Mouse (Mus musculus): ENCODE data around the gene Bcl2. TPM values are rescaled to one million over a fixed set of nuclear protein-coding genes. Genes with fewer than 3 reads are reported as not detected.

The Bcl2 gene
- total and polyA plus RNA-seq, 3 experiments: 4.5 to 13.6 (median 8.7) TPM

- Histone ChIP-seq H3K4me1 (ENCODE audit: control insufficient read depth in 1 of 2, insufficient read depth in 2 of 2) (peaks cover 2 to 51% of the 10 kb centered on the region in 2 experiments; a peak in 3 of 4 replicates), H3K27ac (ENCODE audit: insufficient read depth, low read depth) (no peak overlapping the region), H3K27me3 (replicated peaks) (no peaks in the 10 kb centered on the region), H3K36me3 (replicated peaks in 1 of 2; ENCODE audit: control insufficient read depth in 1 of 2, insufficient read depth in 1 of 2, low read length in 1 of 2) (peaks cover 0 to 7% of the 10 kb centered on the region in 2 experiments), H3K9ac (ENCODE audit: insufficient read depth, low read depth) (no peak overlapping the region), H3K9me3 (replicated peaks; ENCODE audit: low read length) (no peaks in the 10 kb centered on the region), H3K79me2 (replicated peaks; ENCODE audit: control insufficient read depth, extremely low read depth, insufficient read depth, poor library complexity, severe bottlenecking) (peaks cover 9% of the 10 kb centered on the region), H3K4me3 (replicated peaks in 1 of 3; ENCODE audit: low read depth in 2 of 3, low read length in 2 of 3, poor library complexity in 1 of 3) (no peak overlapping the region), H3K4me2 (ENCODE audit: insufficient read depth, low read depth, poor library complexity, severe bottlenecking) (no peak overlapping the region)
- TF ChIP-seq SIN3A (IDR thresholded peaks at IDR 0.05; ENCODE audit: low read length) (no peak), CTCF (conservative IDR thresholded peaks at IDR 0.05 in 1 of 2, IDR thresholded peaks at IDR 0.05 in 1 of 2; ENCODE audit: low read depth in 2 of 2, low read length in 2 of 2) (no peak), USF2 (conservative IDR thresholded peaks at IDR 0.05; ENCODE audit: low read depth, low read length) (no peak), MEF2A (IDR thresholded peaks at IDR 0.05; ENCODE audit: borderline replicate concordance, low read depth, low read length) (no peak)
- in situ Hi-C loops (cut with MboI; ENCODE audit: low pct_ligation_motif_present, low pct_unique_long_range_greater_than_20kb, low sequenced_read_pairs) (loop anchor here (10.0 to 25.0 kb wide), 2 partner anchors 46 to 638 kb away; no protein-coding TSS in a partner anchor), dilution Hi-C loops (cut with MboI; ENCODE audit: extremely low pct_ligation_motif_present, extremely low pct_unique_long_range_greater_than_20kb, low sequenced_read_pairs) (loop anchor here (25.0 kb wide), 1 partner anchor 163 kb away; no protein-coding TSS in a partner anchor)
- no peak for DNase-seq (ENCODE audit: extremely low read depth)
Measured at GRCm38 (mm10) chr1:106700520-106701114, 13.5 kb downstream of the Bcl2 start.

- Histone ChIP-seq H3K4me2 (ENCODE audit: insufficient read depth, low read depth, poor library complexity, severe bottlenecking) (no peak overlapping the region), H3K79me2 (replicated peaks; ENCODE audit: control insufficient read depth, extremely low read depth, insufficient read depth, poor library complexity, severe bottlenecking) (peaks cover 2% of the 10 kb centered on the region; the same call in 1 of the 2 replicates), H3K4me1 (ENCODE audit: control insufficient read depth in 1 of 2, insufficient read depth in 2 of 2) (peaks cover 18 to 64% of the 10 kb centered on the region in 2 experiments), H3K27ac (ENCODE audit: insufficient read depth, low read depth) (no peak overlapping the region), H3K27me3 (replicated peaks) (no peaks in the 10 kb centered on the region), H3K36me3 (replicated peaks in 1 of 2; ENCODE audit: control insufficient read depth in 1 of 2, insufficient read depth in 1 of 2, low read length in 1 of 2) (peaks cover 0 to 10% of the 10 kb centered on the region in 2 experiments), H3K9me3 (replicated peaks; ENCODE audit: low read length) (no peaks in the 10 kb centered on the region), H3K4me3 (replicated peaks in 1 of 3; ENCODE audit: low read depth in 2 of 3, low read length in 2 of 3, poor library complexity in 1 of 3) (no peak overlapping the region), H3K9ac (ENCODE audit: insufficient read depth, low read depth) (no peak overlapping the region)
- dilution Hi-C loops (cut with MboI; ENCODE audit: extremely low pct_ligation_motif_present, extremely low pct_unique_long_range_greater_than_20kb, low sequenced_read_pairs): no loop called here
- in situ Hi-C loops (cut with MboI; ENCODE audit: low pct_ligation_motif_present, low pct_unique_long_range_greater_than_20kb, low sequenced_read_pairs): no loop called here
- DNase-seq (ENCODE audit: extremely low read depth): no peak
- TF ChIP-seq PAX5 (IDR thresholded peaks at IDR 0.05; ENCODE audit: low read length) (no peak), JUN (IDR thresholded peaks at IDR 0.05; ENCODE audit: insufficient read depth, low read depth, low read length) (no peak), ZKSCAN1 (IDR thresholded peaks at IDR 0.05; ENCODE audit: borderline replicate concordance, low read depth, low read length) (no peak), POLR2A (IDR thresholded peaks at IDR 0.05; ENCODE audit: low read depth, low read length) (no peak), ETS1 (conservative IDR thresholded peaks at IDR 0.05; ENCODE audit: low read depth, low read length) (no peak), MAX (IDR thresholded peaks at IDR 0.05; ENCODE audit: low read length) (no peak), MXI1 (IDR thresholded peaks at IDR 0.05; ENCODE audit: low read depth, low read length) (no peak), TCF12 (IDR thresholded peaks at IDR 0.05; ENCODE audit: low read depth, low read length) (no peak), ZNF384 (IDR thresholded peaks at IDR 0.05; ENCODE audit: low read depth, low read length) (no peak), EP300 (IDR thresholded peaks at IDR 0.05; ENCODE audit: low read length) (no peak), MYC (IDR thresholded peaks at IDR 0.05; ENCODE audit: low read depth, low read length) (no peak)
Measured at GRCm38 (mm10) chr1:106696472-106696871, 17.6 kb downstream of the Bcl2 start.
